In genomic region chr17:31793521-31793920, GRCm38 (mm10) we compare ENCODE assay signal across 7 mouse cellular contexts.
DNase-seq lines count a peak whose midpoint lies in the region; ATAC-seq lines count a peak whose summit lies in the region.

No protein-coding gene starts in this region.

- intact Hi-C loops in gastrocnemius, postnatal 36 days (cut with DNase I): loop anchor here (2.0 kb wide), 1 partner anchor 61 kb away; the partner anchor contains the start of gene Sik1

- H3K27me3 ChIP-seq in midbrain, embryonic 14.5 days (ENCODE audit: control insufficient read depth, insufficient read depth, low read length): no peaks in the 10 kb centered on the region
- no peaks in the 10 kb centered on the region for H3K27me3 ChIP-seq in midbrain, embryonic 16.5 days (ENCODE audit: control insufficient read depth, insufficient read depth, low read depth, low read length)
- no peaks in the 10 kb centered on the region for H3K27me3 ChIP-seq in stomach, embryonic 16.5 days (ENCODE audit: control insufficient read depth, insufficient read depth, low read length)

- H3K9me3 ChIP-seq in midbrain, embryonic 14.5 days (ENCODE audit: control insufficient read depth, low read length): no peaks in the 10 kb centered on the region
- H3K9me3 ChIP-seq in midbrain, embryonic 16.5 days (replicated peaks; ENCODE audit: control insufficient read depth, low read length, poor library complexity, severe bottlenecking): no peaks in the 10 kb centered on the region
- no peaks in the 10 kb centered on the region for H3K9me3 ChIP-seq in stomach, embryonic 16.5 days (replicated peaks; ENCODE audit: control insufficient read depth, low read length)

- peak; percentile 28 for DNase-seq in midbrain, embryonic 14.5 days
- DNase-seq in gastrocnemius, postnatal 36 days: peak; percentile 25 to 31
- peak; percentile 50 to 67 for DNase-seq in kidney, postnatal 4 days
- DNase-seq in layer of hippocampus, adult 9-11 months: no peak
- DNase-seq in cerebellum, postnatal 36 days: no peak

- no peak overlapping the region for H3K4me3 ChIP-seq in midbrain, embryonic 14.5 days (replicated peaks; ENCODE audit: low read depth, low read length)
- H3K4me3 ChIP-seq in midbrain, embryonic 16.5 days (ENCODE audit: low read depth, low read length): no peak overlapping the region
- H3K4me3 ChIP-seq in stomach, embryonic 16.5 days (replicated peaks; ENCODE audit: low read length): no peak overlapping the region

- no peak overlapping the region for H3K9ac ChIP-seq in midbrain, embryonic 14.5 days (replicated peaks; ENCODE audit: low read length)
- H3K9ac ChIP-seq in midbrain, embryonic 16.5 days (ENCODE audit: low read depth, low read length): no peak overlapping the region
- no peak overlapping the region; the same call in 1 of the 2 replicates for H3K9ac ChIP-seq in stomach, embryonic 16.5 days (ENCODE audit: low read length)

- no peak overlapping the region for H3K27ac ChIP-seq in midbrain, embryonic 14.5 days (replicated peaks; ENCODE audit: low read depth, low read length)
- H3K27ac ChIP-seq in midbrain, embryonic 16.5 days (ENCODE audit: low read length): no peak overlapping the region
- peak overlapping the region; percentile 46 for H3K27ac ChIP-seq in stomach, embryonic 16.5 days (ENCODE audit: low read length)

- no peak overlapping the region for H3K4me2 ChIP-seq in midbrain, embryonic 14.5 days (ENCODE audit: low read length)
- no peak overlapping the region for H3K4me2 ChIP-seq in midbrain, embryonic 16.5 days (ENCODE audit: low read length)
- H3K4me2 ChIP-seq in stomach, embryonic 16.5 days (ENCODE audit: low read depth, low read length): no peak overlapping the region

- H3K4me1 ChIP-seq in midbrain, embryonic 14.5 days (ENCODE audit: control insufficient read depth, insufficient read depth, low read length): peaks cover 23% of the 10 kb centered on the region
- H3K4me1 ChIP-seq in midbrain, embryonic 16.5 days (ENCODE audit: control insufficient read depth, insufficient read depth, low read length): peaks cover 18% of the 10 kb centered on the region
- H3K4me1 ChIP-seq in stomach, embryonic 16.5 days (ENCODE audit: control insufficient read depth, insufficient read depth, low read length): peaks cover 36% of the 10 kb centered on the region

- 56% methylated on average over 10 of the region's 10 CpGs for WGBS in midbrain, embryonic 14.5 days
- 43% methylated on average over 10 of the region's 10 CpGs for WGBS in midbrain, embryonic 16.5 days
- WGBS in stomach, embryonic 16.5 days: 37% methylated on average over 10 of the region's 10 CpGs

- ATAC-seq in midbrain, embryonic 14.5 days (ENCODE audit: low FRiP score, low TSS enrichment): no peak
- ATAC-seq in midbrain, embryonic 16.5 days: no peak
- peak; percentile 49; the same call in 1 of the 2 replicates for ATAC-seq in stomach, embryonic 16.5 days (ENCODE audit: insufficient read depth, low FRiP score)

- no peaks in the 10 kb centered on the region for H3K36me3 ChIP-seq in midbrain, embryonic 14.5 days (ENCODE audit: control insufficient read depth, insufficient read depth, low read length)
- no peaks in the 10 kb centered on the region for H3K36me3 ChIP-seq in midbrain, embryonic 16.5 days (ENCODE audit: control insufficient read depth, insufficient read depth, low read length)
- H3K36me3 ChIP-seq in stomach, embryonic 16.5 days (ENCODE audit: control insufficient read depth, insufficient read depth, low read length): no peaks in the 10 kb centered on the region

Comparison
In these comparisons a context has a peak if more than half of its experiments do, and no peak if none do; other contexts are left out.
1. DNase-seq: peak in midbrain, embryonic 14.5 days (single experiment), gastrocnemius, postnatal 36 days (2 of 2) and kidney, postnatal 4 days (2 of 2); none in layer of hippocampus, adult 9-11 months (single experiment) and cerebellum, postnatal 36 days (0 of 2).